Mouse (Mus musculus) liver, adult 2 months (tissue): ENCODE data around the gene Flnb. TPM values are rescaled to one million over a fixed set of nuclear protein-coding genes. Genes with fewer than 3 reads are reported as not detected.

Source experiments
- DNase-seq: peaks from one replicate; pipeline ENCODE4 v3.0.0-alpha.2; 2011; ENCODE audit warnings: low read depth, low spot score; ENCODE audit errors: extremely low read depth
- H3K27ac ChIP-seq: fragments of 200-500 bp; replicated peaks from 2 replicates; pipeline ENCODE4 v1.5.1; 2012; ENCODE audit warnings: low read depth, mild to moderate bottlenecking, control low read depth, inconsistent platforms, low read length; ENCODE audit not compliant: insufficient read depth
- H3K27me3 ChIP-seq: fragments of 200-500 bp; 2 replicates; pipeline ENCODE4 v1.6.1; 2012; ENCODE audit warnings: mild to moderate bottlenecking, moderate library complexity, low read length, inconsistent platforms; ENCODE audit not compliant: control insufficient read depth, insufficient read depth
- H3K36me3 ChIP-seq: fragments of 200-500 bp; 2 replicates; pipeline ENCODE4 v1.6.1; 2012; ENCODE audit warnings: low read length, inconsistent platforms; ENCODE audit not compliant: control insufficient read depth, insufficient read depth
- H3K4me1 ChIP-seq: fragments of 200-500 bp; 2 replicates; pipeline ENCODE4 v1.6.1; 2011; ENCODE audit warnings: low read length; ENCODE audit not compliant: control insufficient read depth, insufficient read depth
- H3K4me3 ChIP-seq: fragments of 200-500 bp; 2 replicates; pipeline ENCODE4 v1.5.1; 2011; ENCODE audit warnings: low read depth, mild to moderate bottlenecking, control low read depth, low read length, moderate library complexity; ENCODE audit not compliant: insufficient read depth
- H3K79me2 ChIP-seq: fragments of 200-500 bp; 2 replicates; pipeline ENCODE4 v1.6.1; 2012; ENCODE audit warnings: inconsistent platforms, mild to moderate bottlenecking, low read length, moderate library complexity; ENCODE audit not compliant: control insufficient read depth, insufficient read depth
- H3K9ac ChIP-seq: fragments of 200-500 bp; 2 replicates; pipeline ENCODE4 v1.6.1; 2012; ENCODE audit warnings: low read depth, mild to moderate bottlenecking, control low read depth, inconsistent platforms, low read length
- CTCF ChIP-seq: fragments of 200-500 bp; IDR thresholded peaks from 2 replicates; pipeline ENCODE4 v1.5.1; 2011; ENCODE audit warnings: low read depth, low read length, control low read depth
- POLR2A ChIP-seq: fragments of 200-500 bp; IDR thresholded peaks from 2 replicates; pipeline ENCODE4 v1.6.1; 2011; ENCODE audit warnings: low read length, control low read depth; ENCODE audit not compliant: insufficient read depth; ENCODE audit errors: extremely low read depth
- WGBS: fragments of 180-500 bp; shearing (Covaris S2); methylation state at CpG from one replicate; pipeline ENCODE4 v1.1.7; 2018; 5-methylcytosine and 5-hydroxymethylcytosine counted together
- polyA plus RNA-seq: library from polyadenylated mRNA; depleted of rRNA; stranded (reverse); fragments of >200 nt; gene quantifications from 2 replicates; pipeline ENCODE4 v1.2.3, GENCODE M21; 2012
- total RNA-seq: library from RNA; depleted of rRNA; stranded (reverse); fragments of >200 nt; gene quantifications from 2 replicates; pipeline ENCODE4 v1.2.3, GENCODE M21; 2014

Gene Flnb
- total and polyA plus RNA-seq, 2 experiments: 15.9 to 27.8 TPM

- DNase-seq: no peak
Measured at GRCm38 (mm10) chr14:7956427-7956826, 138.7 kb downstream of the Flnb start.

GRCm38 (mm10) chr14:7957049-7957448 is 139.3 kb downstream of the Flnb start, which contains the start of gene Gm45521:
TSS of gene Gm45521 (plus strand) at chr14:7957288.
- 86% methylated on average over 9 of the region's 9 CpGs for WGBS
- no peak for DNase-seq
- no peak for TF ChIP-seq CTCF
- no peak for TF ChIP-seq POLR2A
- Histone ChIP-seq H3K4me1 (peaks cover 15% of the 10 kb centered on the region), H3K36me3 (no peaks in the 10 kb centered on the region), H3K9ac (no peak within 1 kb of the TSS), H3K4me3 (no peak within 1 kb of the TSS), H3K27ac (no peak within 1 kb of the TSS), H3K79me2 (no peaks in the 10 kb centered on the region), H3K27me3 (no peaks in the 10 kb centered on the region)

More at GRCm38 (mm10) chr14:7956427-7956826, 138.7 kb downstream of the Flnb start:
- Histone ChIP-seq H3K27me3 (no peaks in the 10 kb centered on the region), H3K27ac (no peak overlapping the region), H3K36me3 (no peaks in the 10 kb centered on the region; the same call in 1 of the 2 replicates), H3K9ac (no peak overlapping the region), H3K4me1 (peaks cover 16% of the 10 kb centered on the region), H3K4me3 (no peak overlapping the region), H3K79me2 (no peaks in the 10 kb centered on the region)
- WGBS: 92% methylated on average over 10 of the region's 10 CpGs
- TF ChIP-seq POLR2A: no peak
- no peak for TF ChIP-seq CTCF

GRCm38 (mm10) chr14:7960616-7961015 is 142.9 kb downstream of the Flnb start:
- Histone ChIP-seq H3K4me3 (no peak overlapping the region), H3K36me3 (no peaks in the 10 kb centered on the region), H3K27me3 (no peaks in the 10 kb centered on the region), H3K4me1 (peaks cover 1% of the 10 kb centered on the region; the same call in 1 of the 2 replicates), H3K27ac (no peak overlapping the region), H3K9ac (no peak overlapping the region), H3K79me2 (no peaks in the 10 kb centered on the region)
- TF ChIP-seq CTCF (peak; percentile 43), POLR2A (no peak)
- no peak for DNase-seq
- WGBS: 80% methylated on average over 11 of the region's 11 CpGs

GRCm38 (mm10) chr14:7961714-7962113 is 144.0 kb downstream of the Flnb start:
- Histone ChIP-seq H3K27me3 (no peaks in the 10 kb centered on the region), H3K9ac (no peak overlapping the region), H3K4me3 (no peak overlapping the region), H3K4me1 (peaks cover 1% of the 10 kb centered on the region; the same call in 1 of the 2 replicates), H3K36me3 (no peaks in the 10 kb centered on the region), H3K79me2 (no peaks in the 10 kb centered on the region), H3K27ac (no peak overlapping the region)
- 46% methylated on average over 5 of the region's 5 CpGs for WGBS
- no peak for DNase-seq
- TF ChIP-seq POLR2A (no peak), CTCF (no peak)

- Histone ChIP-seq H3K79me2 (no peaks in the 10 kb centered on the region), H3K4me3 (no peak overlapping the region), H3K27me3 (no peaks in the 10 kb centered on the region), H3K4me1 (peaks cover 1% of the 10 kb centered on the region; the same call in 1 of the 2 replicates), H3K9ac (no peak overlapping the region), H3K36me3 (no peaks in the 10 kb centered on the region; the same call in 1 of the 2 replicates), H3K27ac (no peak overlapping the region)
- DNase-seq: peak; percentile 53
- TF ChIP-seq POLR2A (no peak), CTCF (no peak)
- 68% methylated on average over 2 of the region's 2 CpGs for WGBS
Measured at GRCm38 (mm10) chr14:7962626-7963025, 144.9 kb downstream of the Flnb start.

- TF ChIP-seq POLR2A (no peak), CTCF (no peak)
- peaks cover 1% of the 10 kb centered on the region; the same call in 1 of the 2 replicates for H3K4me1 ChIP-seq
- H3K79me2 ChIP-seq: no peaks in the 10 kb centered on the region
- H3K4me3 ChIP-seq: no peak overlapping the region
- no peak overlapping the region for H3K27ac ChIP-seq
- peak; percentile 46 for DNase-seq
- WGBS: 37% methylated on average over 7 of the region's 7 CpGs
- H3K27me3 ChIP-seq: no peaks in the 10 kb centered on the region
- H3K9ac ChIP-seq: no peak overlapping the region
- H3K36me3 ChIP-seq: no peaks in the 10 kb centered on the region; the same call in 1 of the 2 replicates
Measured at GRCm38 (mm10) chr14:7963160-7963559, 145.4 kb downstream of the Flnb start.
